Mouse (Mus musculus): ENCODE data around the gene Nhlh2.

The Nhlh2 gene

GRCm38 (mm10) chr3:102009926-102010381 lies at the start of gene Nhlh2:
Nhlh2 (plus strand) TSS chr3:102010076.
- peak; percentile 67 for DNase-seq

DNA sequence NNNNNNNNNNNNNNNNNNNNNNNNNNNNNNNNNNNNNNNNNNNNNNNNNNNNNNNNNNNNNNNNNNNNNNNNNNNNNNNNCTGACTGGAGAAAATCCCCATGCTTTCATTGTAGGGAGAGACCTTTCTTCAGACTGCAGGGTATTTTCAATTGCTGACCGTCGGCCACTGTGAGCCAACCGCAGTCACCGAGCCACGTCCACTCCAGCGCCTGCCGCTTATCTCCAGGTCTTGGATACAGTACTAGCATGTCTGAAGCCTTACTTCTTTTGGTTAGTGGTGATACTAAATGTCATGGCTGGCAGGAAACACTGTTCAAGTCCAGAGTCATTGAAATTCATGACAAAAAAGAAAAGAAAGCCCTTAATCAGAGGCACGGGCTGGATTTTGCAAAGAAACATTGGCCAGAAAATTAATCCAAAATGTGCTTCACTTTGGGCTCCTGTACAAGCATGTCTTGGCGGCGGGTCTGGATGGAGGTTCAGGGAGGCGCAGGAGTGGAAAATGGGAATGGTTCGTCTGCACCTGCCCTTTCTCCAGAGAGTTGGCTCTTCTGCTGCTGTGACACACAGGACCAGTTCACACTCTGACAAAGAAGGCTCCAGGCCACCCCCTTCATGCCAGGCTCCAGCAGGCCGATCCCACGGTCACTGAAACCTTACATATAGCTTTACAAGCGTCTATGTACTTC lies 48.6 kb upstream of the Nhlh2 start:
- DNase-seq, result no peak

DNA sequence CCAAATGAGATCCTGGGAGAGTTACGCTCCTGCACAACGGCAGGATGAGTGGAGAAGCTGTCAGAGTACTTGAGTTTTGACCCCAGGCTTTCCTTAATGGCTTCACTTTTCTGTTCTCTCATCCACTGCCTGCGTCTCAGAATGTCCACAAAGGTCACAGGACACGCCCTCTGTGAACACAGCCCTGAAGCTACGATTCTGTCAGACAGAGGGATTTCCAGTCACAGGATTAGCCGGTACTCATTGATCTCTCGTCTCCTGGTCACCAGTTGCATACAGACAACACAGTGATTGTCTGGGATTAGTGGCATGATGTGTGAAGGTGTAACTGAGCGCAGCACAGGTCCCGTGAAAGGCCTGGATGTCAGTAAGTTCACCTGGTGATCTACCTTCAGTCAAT lies 46.4 kb upstream of the Nhlh2 start:
- DNase-seq, result no peak

DNA sequence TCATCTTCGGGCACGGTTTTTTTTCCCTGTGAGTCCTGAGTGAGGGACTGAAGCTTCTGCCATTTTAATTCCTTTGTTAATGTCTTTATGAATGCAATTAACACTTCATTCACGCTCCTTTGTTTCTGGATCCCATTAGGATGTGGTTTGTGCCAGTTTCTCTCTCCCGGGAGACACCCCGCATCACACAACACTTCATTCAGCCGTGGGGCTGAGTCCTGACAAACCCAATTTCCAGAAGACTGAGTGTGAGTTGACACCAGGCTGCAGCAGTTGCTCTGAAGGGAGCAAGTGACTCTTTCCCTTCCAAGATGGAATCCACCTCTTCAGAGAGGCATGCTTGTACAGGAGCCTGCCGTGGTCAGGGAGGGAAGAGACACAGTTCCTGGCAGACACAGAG lies 45.5 kb upstream of the Nhlh2 start:
- DNase-seq, result no peak

GRCm38 (mm10) chr3:101966825-101967558 lies 42.9 kb upstream of the Nhlh2 start:
- no peak for DNase-seq

DNA sequence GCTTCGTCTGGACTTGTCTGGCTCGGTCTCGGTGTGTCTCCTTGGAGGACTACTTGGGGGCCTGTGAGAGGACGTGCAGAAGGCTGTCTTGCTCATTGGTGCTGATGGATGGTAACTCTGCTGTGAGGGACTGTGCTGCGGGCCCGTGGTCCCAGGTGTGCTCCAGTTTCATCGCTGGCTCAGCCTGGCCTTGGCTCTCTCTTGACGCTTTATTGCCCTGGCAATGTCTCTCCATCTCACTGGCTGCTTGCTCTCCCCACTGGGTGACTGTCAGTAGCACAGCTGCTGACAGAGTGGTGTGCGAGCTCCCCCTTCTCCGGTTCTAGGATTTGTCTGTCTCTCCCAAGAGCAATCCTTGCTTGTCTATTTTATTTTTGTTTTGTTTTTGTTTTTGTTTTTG lies 34.5 kb upstream of the Nhlh2 start:
- no peak for DNase-seq

GRCm38 (mm10) chr3:101978299-101978994 lies 31.4 kb upstream of the Nhlh2 start:
- no peak for DNase-seq

GRCm38 (mm10) chr3:101983917-101984316 lies 26.0 kb upstream of the Nhlh2 start:
- DNase-seq, result no peak

GRCm38 (mm10) chr3:101985634-101986033 lies 24.2 kb upstream of the Nhlh2 start:
- DNase-seq, result peak; percentile 49

GRCm38 (mm10) chr3:101990136-101990535 lies 19.7 kb upstream of the Nhlh2 start:
- no peak for DNase-seq

DNA sequence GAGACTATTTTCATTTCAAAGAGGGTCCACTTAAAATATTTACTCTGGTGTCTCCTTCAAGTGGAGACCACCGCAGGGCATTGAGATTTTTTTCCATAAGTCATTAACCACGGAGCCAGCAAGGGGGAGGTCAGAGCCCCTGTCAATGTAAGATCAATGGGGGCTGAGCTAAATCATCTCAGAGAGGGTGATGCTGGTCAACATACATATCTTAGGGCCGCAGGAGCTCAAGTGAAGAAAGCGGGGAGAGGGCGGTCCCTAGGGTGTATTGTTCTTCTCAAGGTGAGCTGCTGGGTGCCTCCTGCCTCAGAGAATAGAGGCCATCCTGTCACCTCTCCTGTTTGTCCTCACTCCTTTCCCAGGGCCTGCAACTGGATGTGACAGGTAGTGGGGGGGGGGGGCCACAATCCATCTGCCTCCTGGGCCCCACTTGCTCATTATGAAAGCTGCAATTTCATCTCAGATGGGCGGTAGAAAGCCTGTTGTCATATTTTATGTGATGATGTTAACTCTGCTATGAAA lies 18.8 kb upstream of the Nhlh2 start:
- DNase-seq, result no peak

DNA sequence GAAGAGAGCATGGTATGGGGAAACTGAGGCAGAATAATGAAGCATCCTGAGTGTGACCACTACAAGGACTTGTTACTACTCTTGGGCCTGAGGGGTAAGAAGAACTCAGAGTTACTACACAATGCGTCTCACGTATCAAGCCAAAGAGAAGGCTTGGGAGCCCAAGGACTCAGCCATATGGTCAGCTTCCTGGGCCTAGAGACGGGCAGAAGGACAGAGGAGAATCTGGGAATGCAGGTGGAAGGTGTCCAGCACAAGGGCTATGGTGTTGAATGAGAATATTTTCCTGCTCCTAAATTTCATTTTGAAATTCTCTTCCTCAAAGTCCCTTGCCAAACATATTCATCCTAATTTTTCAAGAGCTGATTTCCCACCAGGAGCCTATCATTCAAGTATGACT lies 12.0 kb upstream of the Nhlh2 start:
- DNase-seq, result peak; percentile 61

GRCm38 (mm10) chr3:102010681-102011317 lies 923 bp downstream of the Nhlh2 start:
- DNase-seq, result peak; percentile 56

GRCm38 (mm10) chr3:102011318-102012075 lies 1.6 kb downstream of the Nhlh2 start:
- peak; percentile 77 for DNase-seq

- DNase-seq, result peak; percentile 60
These were observed 2.3 kb downstream of the Nhlh2 start for GRCm38 (mm10) chr3:102012076-102012610.

DNA sequence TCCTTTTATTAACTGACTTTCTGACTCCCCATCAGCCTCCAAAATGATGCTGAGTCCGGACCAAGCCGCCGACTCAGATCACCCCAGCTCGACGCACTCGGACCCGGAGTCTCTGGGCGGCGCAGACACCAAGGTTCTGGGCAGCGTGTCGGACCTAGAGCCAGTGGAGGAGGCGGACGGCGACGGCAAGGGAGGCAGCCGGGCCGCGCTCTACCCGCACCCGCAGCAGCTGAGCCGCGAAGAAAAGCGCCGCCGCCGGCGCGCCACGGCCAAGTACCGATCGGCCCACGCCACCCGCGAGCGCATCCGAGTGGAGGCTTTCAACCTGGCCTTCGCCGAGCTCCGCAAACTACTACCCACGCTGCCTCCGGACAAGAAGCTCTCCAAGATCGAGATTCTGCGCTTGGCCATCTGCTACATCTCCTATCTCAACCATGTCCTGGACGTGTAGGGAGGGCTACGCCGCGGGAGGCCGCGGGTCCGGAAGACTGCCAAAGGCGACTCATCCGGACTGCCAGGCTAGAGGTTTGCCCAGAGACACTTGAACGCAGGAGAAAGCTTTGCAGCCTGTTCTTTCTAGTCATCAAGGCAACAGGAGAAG lies 2.8 kb downstream of the Nhlh2 start:
- peak; percentile 97 for DNase-seq

GRCm38 (mm10) chr3:102020604-102021003 lies 10.7 kb downstream of the Nhlh2 start:
- no peak for DNase-seq

GRCm38 (mm10) chr3:102022721-102023120 lies 12.8 kb downstream of the Nhlh2 start:
- DNase-seq, result no peak

- DNase-seq, result no peak
These were observed 13.5 kb downstream of the Nhlh2 start for GRCm38 (mm10) chr3:102023337-102023736.

DNA sequence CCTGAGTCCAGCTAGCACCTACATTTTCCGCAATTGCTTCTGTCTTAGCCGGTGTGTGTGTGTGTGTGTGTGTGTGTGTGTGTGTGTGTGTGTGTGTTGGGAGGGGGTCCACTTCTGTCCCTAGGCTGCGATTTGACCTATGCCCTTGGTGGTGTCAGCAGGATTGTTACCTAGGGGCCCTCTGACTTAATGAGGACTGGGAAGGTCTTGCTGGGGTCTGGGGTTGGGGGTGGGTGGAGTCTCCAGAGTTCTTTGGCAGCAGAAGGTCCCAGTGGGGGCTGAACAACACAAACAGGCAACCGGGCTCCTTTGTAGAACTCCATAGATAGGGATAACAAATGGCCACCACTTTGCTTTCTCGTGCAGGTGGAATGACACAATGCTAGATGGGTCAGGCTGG lies 14.0 kb downstream of the Nhlh2 start:
- no peak for DNase-seq

- no peak for DNase-seq
These were observed 15.1 kb downstream of the Nhlh2 start for GRCm38 (mm10) chr3:102024981-102025451.
